Mouse (Mus musculus): ENCODE measurements around the gene Gpr152. TPM values are rescaled to one million over a fixed set of nuclear protein-coding genes. Genes with fewer than 3 reads are reported as not detected.

Gpr152 gene
- polyA plus RNA-seq, 1 experiment = not detected

GRCm38 (mm10) chr19:4147022-4147405, 7.4 kb downstream of the Gpr152 start:
- H3K4me1 ChIP-seq (ENCODE audit: control insufficient read depth, insufficient read depth, low read length) = peaks cover 32% of the 10 kb centered on the region
- H3K4me3 ChIP-seq (ENCODE audit: insufficient read depth, low read depth, low read length) = no peak overlapping the region
- 32% methylated on average over 3 of the region's 3 CpGs for WGBS
- H3K27ac ChIP-seq (ENCODE audit: insufficient read depth, low read depth, low read length) = no peak overlapping the region
- TF ChIP-seq POLR2A (IDR thresholded peaks at IDR 0.05; ENCODE audit: insufficient read depth, low read depth, low read length) = no peak
- no peak for TF ChIP-seq CTCF (IDR thresholded peaks at IDR 0.05; ENCODE audit: insufficient read depth, low read depth, low read length)

GRCm38 (mm10) chr19:4147782-4148490, 8.3 kb downstream of the Gpr152 start:
- WGBS = 39% methylated on average over 9 of the region's 9 CpGs
- peaks cover 32% of the 10 kb centered on the region for H3K4me1 ChIP-seq (ENCODE audit: control insufficient read depth, insufficient read depth, low read length)
- TF ChIP-seq POLR2A (IDR thresholded peaks at IDR 0.05; ENCODE audit: insufficient read depth, low read depth, low read length) = no peak
- TF ChIP-seq CTCF (IDR thresholded peaks at IDR 0.05; ENCODE audit: insufficient read depth, low read depth, low read length) = no peak
- H3K27ac ChIP-seq (ENCODE audit: insufficient read depth, low read depth, low read length) = peak overlapping the region; percentile 54
- H3K4me3 ChIP-seq (ENCODE audit: insufficient read depth, low read depth, low read length) = peak overlapping the region; percentile 66

DNA sequence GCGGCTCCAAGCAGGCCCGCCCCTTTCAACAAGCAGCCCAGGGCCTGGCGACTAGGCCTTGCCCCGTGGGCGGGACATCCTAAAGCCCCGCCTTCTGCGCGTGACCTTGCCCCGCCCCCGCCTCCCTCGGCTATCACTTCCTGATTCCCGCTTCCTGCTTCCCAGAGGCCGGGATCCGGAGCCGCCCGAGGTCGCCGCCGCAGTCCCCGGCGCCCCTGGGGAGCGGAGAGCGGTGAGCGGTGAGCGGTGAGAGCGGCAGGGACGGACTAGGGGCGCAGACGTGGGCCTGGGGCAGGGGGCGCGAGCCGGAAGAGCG, 8.9 kb downstream of the Gpr152 start, which contains the start of gene Coro1b:
Gene Coro1b (plus strand): TSS at position 129 of the 316 bp plus-strand sequence.
- TF ChIP-seq CTCF (IDR thresholded peaks at IDR 0.05; ENCODE audit: insufficient read depth, low read depth, low read length) (no peak), POLR2A (IDR thresholded peaks at IDR 0.05; ENCODE audit: insufficient read depth, low read depth, low read length) (peak; percentile 80)
- WGBS = under 1% methylated on average over 32 of the region's 33 CpGs
- H3K4me3 ChIP-seq (ENCODE audit: insufficient read depth, low read depth, low read length) = peak within 1 kb of the TSS; percentile 66
- H3K4me1 ChIP-seq (ENCODE audit: control insufficient read depth, insufficient read depth, low read length) = peaks cover 32% of the 10 kb centered on the region
- peak within 1 kb of the TSS; percentile 54 for H3K27ac ChIP-seq (ENCODE audit: insufficient read depth, low read depth, low read length)

GRCm38 (mm10) chr19:4148819-4149218, 9.2 kb downstream of the Gpr152 start:
- Histone ChIP-seq H3K4me1 (ENCODE audit: control insufficient read depth, insufficient read depth, low read length) (peaks cover 32% of the 10 kb centered on the region), H3K27ac (ENCODE audit: insufficient read depth, low read depth, low read length) (no peak overlapping the region; the same call in 1 of the 2 replicates), H3K4me3 (ENCODE audit: insufficient read depth, low read depth, low read length) (peak overlapping the region; percentile 66)
- WGBS = under 1% methylated on average over 8 of the region's 8 CpGs
- TF ChIP-seq CTCF (IDR thresholded peaks at IDR 0.05; ENCODE audit: insufficient read depth, low read depth, low read length) (no peak), POLR2A (IDR thresholded peaks at IDR 0.05; ENCODE audit: insufficient read depth, low read depth, low read length) (no peak)

DNA sequence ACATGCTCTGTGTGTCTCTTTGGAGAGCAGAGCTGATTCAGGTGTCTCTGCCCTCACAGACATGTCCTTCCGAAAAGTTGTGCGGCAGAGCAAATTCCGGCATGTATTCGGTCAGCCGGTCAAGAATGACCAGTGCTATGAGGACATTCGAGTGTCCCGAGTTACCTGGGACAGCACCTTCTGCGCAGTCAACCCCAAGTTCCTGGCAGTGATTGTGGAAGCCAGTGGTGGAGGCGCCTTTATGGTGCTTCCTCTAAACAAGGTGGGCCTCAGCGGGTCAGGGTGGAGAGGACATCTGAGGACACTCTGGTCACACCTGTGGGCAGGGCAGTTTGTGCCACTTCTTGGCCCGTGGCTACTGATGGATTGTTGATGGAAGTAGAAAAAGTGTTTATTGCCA, 9.7 kb downstream of the Gpr152 start:
- H3K4me1 ChIP-seq (ENCODE audit: control insufficient read depth, insufficient read depth, low read length) = peaks cover 32% of the 10 kb centered on the region
- no peak overlapping the region for H3K27ac ChIP-seq (ENCODE audit: insufficient read depth, low read depth, low read length)
- TF ChIP-seq POLR2A (IDR thresholded peaks at IDR 0.05; ENCODE audit: insufficient read depth, low read depth, low read length) (no peak), CTCF (IDR thresholded peaks at IDR 0.05; ENCODE audit: insufficient read depth, low read depth, low read length) (no peak)
- H3K4me3 ChIP-seq (ENCODE audit: insufficient read depth, low read depth, low read length) = peak overlapping the region; percentile 66
- 86% methylated on average over 11 of the region's 11 CpGs for WGBS

- Histone ChIP-seq H3K4me1 (ENCODE audit: control insufficient read depth, insufficient read depth, low read length) (peaks cover 33% of the 10 kb centered on the region), H3K27ac (ENCODE audit: insufficient read depth, low read depth, low read length) (no peak overlapping the region), H3K4me3 (ENCODE audit: insufficient read depth, low read depth, low read length) (no peak overlapping the region)
- TF ChIP-seq POLR2A (IDR thresholded peaks at IDR 0.05; ENCODE audit: insufficient read depth, low read depth, low read length) = no peak
- no peak for TF ChIP-seq CTCF (IDR thresholded peaks at IDR 0.05; ENCODE audit: insufficient read depth, low read depth, low read length)
- 93% methylated on average over 17 of the region's 17 CpGs for WGBS
These were observed 10.3 kb downstream of the Gpr152 start for GRCm38 (mm10) chr19:4149764-4150461.

DNA sequence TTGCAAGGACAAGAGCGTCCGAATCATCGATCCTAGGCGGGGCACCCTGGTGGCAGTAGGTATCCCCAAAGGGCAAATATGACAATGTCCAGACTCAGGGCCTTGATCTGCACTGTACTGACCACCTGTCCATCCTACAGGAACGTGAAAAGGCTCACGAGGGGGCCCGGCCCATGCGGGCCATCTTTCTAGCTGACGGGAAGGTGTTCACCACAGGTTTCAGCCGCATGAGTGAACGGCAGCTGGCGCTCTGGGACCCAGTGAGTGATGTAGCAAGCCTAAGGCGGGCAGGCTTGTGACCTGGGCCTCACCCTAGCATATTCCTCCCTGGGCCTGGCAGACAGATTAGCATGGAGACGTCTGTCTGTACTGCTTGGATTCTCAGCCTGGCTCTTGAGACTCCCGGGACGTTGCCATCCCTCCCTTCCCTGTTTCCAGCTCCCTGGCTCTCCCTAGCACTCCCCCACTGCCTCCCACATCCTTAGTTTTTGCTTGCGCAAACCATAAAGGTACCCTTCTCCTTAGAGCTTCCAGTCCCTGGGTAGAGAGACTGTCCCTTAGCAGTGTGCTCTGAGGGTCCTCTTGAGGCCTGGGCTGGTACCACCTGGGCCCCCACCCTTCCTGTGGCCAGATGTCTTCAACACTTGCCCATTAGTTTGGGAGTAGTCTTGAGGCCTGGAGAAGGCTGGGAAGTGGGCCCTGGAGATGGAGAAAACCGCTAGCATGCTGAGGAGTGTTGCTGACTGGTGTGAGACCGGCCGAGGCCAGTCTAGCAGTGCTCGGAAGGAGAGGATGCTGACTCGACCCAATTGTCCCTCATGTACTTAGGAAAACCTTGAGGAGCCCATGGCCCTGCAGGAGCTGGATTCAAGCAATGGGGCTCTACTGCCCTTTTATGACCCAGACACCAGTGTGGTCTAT, 11.2 kb downstream of the Gpr152 start:
- Histone ChIP-seq H3K27ac (ENCODE audit: insufficient read depth, low read depth, low read length) (no peak overlapping the region), H3K4me1 (ENCODE audit: control insufficient read depth, insufficient read depth, low read length) (peaks cover 34% of the 10 kb centered on the region), H3K4me3 (ENCODE audit: insufficient read depth, low read depth, low read length) (no peak overlapping the region)
- 86% methylated on average over 22 of the region's 22 CpGs for WGBS
- no peak for TF ChIP-seq CTCF (IDR thresholded peaks at IDR 0.05; ENCODE audit: insufficient read depth, low read depth, low read length)
- no peak for TF ChIP-seq POLR2A (IDR thresholded peaks at IDR 0.05; ENCODE audit: insufficient read depth, low read depth, low read length)

DNA sequence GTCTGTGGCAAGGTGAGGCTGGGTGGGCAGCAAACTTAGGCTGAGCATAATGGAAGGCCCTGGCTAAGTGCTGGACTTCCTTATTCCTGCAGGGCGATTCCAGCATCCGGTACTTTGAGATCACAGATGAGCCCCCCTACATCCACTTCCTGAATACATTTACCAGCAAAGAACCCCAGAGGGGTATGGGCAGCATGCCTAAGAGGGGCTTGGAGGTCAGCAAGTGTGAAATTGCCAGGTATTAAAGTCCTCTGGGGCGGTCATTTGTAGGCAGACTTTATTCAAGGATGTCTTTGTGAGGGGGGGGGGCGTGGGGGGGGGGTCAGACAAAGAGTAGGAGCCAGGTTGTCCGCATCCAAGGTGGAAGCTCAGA, 11.9 kb downstream of the Gpr152 start:
- 70% methylated on average over 5 of the region's 5 CpGs for WGBS
- Histone ChIP-seq H3K4me1 (ENCODE audit: control insufficient read depth, insufficient read depth, low read length) (peaks cover 32% of the 10 kb centered on the region), H3K27ac (ENCODE audit: insufficient read depth, low read depth, low read length) (no peak overlapping the region; the same call in 1 of the 2 replicates), H3K4me3 (ENCODE audit: insufficient read depth, low read depth, low read length) (no peak overlapping the region)
- TF ChIP-seq CTCF (IDR thresholded peaks at IDR 0.05; ENCODE audit: insufficient read depth, low read depth, low read length) (no peak), POLR2A (IDR thresholded peaks at IDR 0.05; ENCODE audit: insufficient read depth, low read depth, low read length) (no peak)

Measured in olfactory bulb, adult 2 months (tissue).